Mouse (Mus musculus) heart, embryonic 12.5 days (tissue): ENCODE results near the gene Mical3. TPM values are rescaled to one million over a fixed set of nuclear protein-coding genes. Genes with fewer than 3 reads are reported as not detected.
"Not testable (repeated sequence)": the region's sequence is repeated elsewhere in the genome, so short reads cannot be mapped to it uniquely, and the experiment has no call there.

Experiments used
- ATAC-seq: fragments of 200-750 bp; cut with Nextera tagmentation; 2 replicates; pipeline ENCODE4 v1.8.0; 2017; ENCODE audit warnings: moderate TSS enrichment, moderate library complexity; ENCODE audit not compliant: insufficient number of reproducible peaks, low FRiP score
- H3K27ac ChIP-seq: fragments of 300-500 bp; sonication (generic); 2 replicates; pipeline ENCODE4 v1.5.1; 2016; ENCODE audit warnings: mild to moderate bottlenecking, moderate library complexity; ENCODE audit not compliant: poor library complexity, severe bottlenecking
- H3K27me3 ChIP-seq: fragments of 300-500 bp; sonication (generic); replicated peaks from 2 replicates; pipeline ENCODE4 v1.6.1; 2016; ENCODE audit warnings: mild to moderate bottlenecking, moderate library complexity
- H3K36me3 ChIP-seq: fragments of 300-500 bp; sonication (generic); 2 replicates; pipeline ENCODE4 v1.6.1; 2016; ENCODE audit warnings: mild to moderate bottlenecking, moderate library complexity
- H3K4me1 ChIP-seq: fragments of 300-500 bp; sonication (generic); replicated peaks from 2 replicates; pipeline ENCODE4 v1.6.1; 2016; ENCODE audit warnings: mild to moderate bottlenecking
- H3K4me2 ChIP-seq: fragments of 300-500 bp; sonication (generic); 2 replicates; pipeline ENCODE4 v1.6.1; 2016; ENCODE audit warnings: mild to moderate bottlenecking, moderate library complexity
- H3K4me3 ChIP-seq: fragments of 300-500 bp; sonication (generic); 2 replicates; pipeline ENCODE4 v1.5.1; 2016; ENCODE audit warnings: mild to moderate bottlenecking
- H3K9ac ChIP-seq: fragments of 300-500 bp; sonication (generic); 2 replicates; pipeline ENCODE4 v1.6.1; 2016; ENCODE audit warnings: mild to moderate bottlenecking, moderate library complexity
- H3K9me3 ChIP-seq: fragments of 300-500 bp; sonication (generic); replicated peaks from 2 replicates; pipeline ENCODE4 v1.6.1; 2016; ENCODE audit warnings: mild to moderate bottlenecking, moderate library complexity
- WGBS: fragments of 180-500 bp; shearing (Covaris S2); methylation state at CpG from one replicate; pipeline ENCODE4 v1.1.7; 2016; 5-methylcytosine and 5-hydroxymethylcytosine counted together
- polyA plus RNA-seq: library from polyadenylated mRNA; unstranded; fragments of >200 nt; fragmentation: Nextera tagmentation; extraction: Ambion mirVana; gene quantifications from 2 replicates; pipeline ENCODE4 v1.2.1, GENCODE M21; 2016

Mical3 gene
- polyA plus RNA-seq, 1 experiment from 2014 or later, result 37.4 TPM

DNA sequence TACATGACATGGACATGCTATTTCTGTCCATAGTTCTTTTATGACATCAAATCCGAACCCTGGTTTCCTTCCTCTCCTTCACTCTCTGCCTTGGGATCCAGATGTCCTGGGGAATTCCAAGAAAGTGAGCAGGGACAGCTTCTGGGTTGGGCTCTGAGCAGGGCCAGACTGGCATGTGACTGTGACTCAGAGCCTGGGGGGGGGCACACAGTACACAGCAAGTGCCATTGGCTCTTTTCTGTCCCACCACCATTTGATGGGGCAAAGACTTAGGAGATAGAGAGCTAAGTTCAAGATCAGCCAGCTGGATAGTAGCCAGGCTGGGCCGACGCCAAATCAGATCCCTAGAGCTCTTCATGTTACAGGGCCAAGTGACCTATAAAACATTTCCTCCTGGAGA is 203.0 kb downstream of the Mical3 start:
- Histone ChIP-seq H3K27me3 (no peaks in the 10 kb centered on the region), H3K27ac (no peak overlapping the region), H3K36me3 (peaks cover 32% of the 10 kb centered on the region), H3K9ac (no peak overlapping the region), H3K9me3 (no peaks in the 10 kb centered on the region), H3K4me3 (no peak overlapping the region), H3K4me1 (peaks cover 10% of the 10 kb centered on the region), H3K4me2 (no peak overlapping the region)
- WGBS, result 77% methylated on average over 3 of the region's 3 CpGs
- no peak for ATAC-seq

GRCm38 (mm10) chr6:120926880-120927279 is 203.9 kb downstream of the Mical3 start:
- Histone ChIP-seq H3K4me3 (no peak overlapping the region), H3K36me3 (peaks cover 23% of the 10 kb centered on the region), H3K9ac (no peak overlapping the region), H3K4me2 (no peak overlapping the region), H3K4me1 (peaks cover 3% of the 10 kb centered on the region; the same call in 1 of the 2 replicates), H3K27me3 (no peaks in the 10 kb centered on the region), H3K27ac (no peak overlapping the region), H3K9me3 (peaks cover under 1% of the 10 kb centered on the region; the same call in 1 of the 2 replicates)
- WGBS, result 48% methylated on average over 2 of the region's 2 CpGs
- ATAC-seq, result no peak

DNA sequence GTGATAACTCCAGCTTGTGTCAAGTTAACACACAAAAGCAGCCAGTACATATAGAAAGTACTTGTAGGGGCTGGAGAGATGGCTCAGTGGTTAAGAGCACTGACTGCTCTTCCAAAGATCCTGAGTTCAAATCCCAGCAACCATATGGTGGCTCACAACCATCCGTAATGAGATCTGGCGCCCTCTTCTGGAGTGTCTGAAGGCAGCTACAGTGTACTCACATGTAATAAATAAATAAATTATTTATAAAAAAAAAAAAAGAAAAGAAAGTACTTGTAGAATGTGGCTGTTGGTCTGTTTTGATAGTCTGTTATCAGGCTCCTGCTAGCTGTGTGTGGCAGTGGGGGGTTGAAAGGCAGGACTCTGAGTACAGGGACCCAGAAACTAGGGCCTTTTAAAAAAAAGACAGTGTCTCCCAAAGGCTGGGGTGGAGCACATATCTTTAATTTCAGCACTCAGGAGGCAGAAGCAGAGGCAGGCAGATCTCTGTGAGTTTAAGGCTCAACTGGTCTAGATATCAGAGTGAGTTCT is 205.9 kb downstream of the Mical3 start:
- 67% methylated on average over 2 of the region's 2 CpGs for WGBS
- not testable (repeated sequence) for H3K27me3 ChIP-seq, ATAC-seq

GRCm38 (mm10) chr6:120917975-120918374 is 212.8 kb downstream of the Mical3 start:
- no peak overlapping the region for H3K27ac ChIP-seq
- ATAC-seq, result no peak
- 48% methylated on average over 3 of the region's 3 CpGs for WGBS

More for the DNA sequence above, 205.9 kb downstream of the Mical3 start:
- H3K27ac ChIP-seq, H3K36me3 ChIP-seq, H3K4me2 ChIP-seq, H3K9me3 ChIP-seq, H3K9ac ChIP-seq, H3K4me1 ChIP-seq, H3K4me3 ChIP-seq: not testable (repeated sequence)

GRCm38 (mm10) chr6:120916972-120917881 is 213.6 kb downstream of the Mical3 start:
- H3K4me3 ChIP-seq, result peak overlapping the region; percentile 71
- H3K4me1 ChIP-seq, result peaks cover 18% of the 10 kb centered on the region
- not testable (repeated sequence) for H3K27ac ChIP-seq, H3K36me3 ChIP-seq, H3K9me3 ChIP-seq, H3K9ac ChIP-seq, H3K27me3 ChIP-seq
- H3K4me2 ChIP-seq, result peak overlapping the region; percentile 86
- ATAC-seq, result peak; percentile 11; the same call in 1 of the 2 replicates
- WGBS, result 22% methylated on average over 11 of the region's 14 CpGs

More at GRCm38 (mm10) chr6:120917975-120918374, 212.8 kb downstream of the Mical3 start:
- Histone ChIP-seq H3K4me1 (peaks cover 14% of the 10 kb centered on the region), H3K36me3 (no peaks in the 10 kb centered on the region), H3K9me3 (peaks cover 6% of the 10 kb centered on the region), H3K27me3 (no peaks in the 10 kb centered on the region), H3K4me3 (no peak overlapping the region), H3K4me2 (no peak overlapping the region), H3K9ac (no peak overlapping the region)

DNA sequence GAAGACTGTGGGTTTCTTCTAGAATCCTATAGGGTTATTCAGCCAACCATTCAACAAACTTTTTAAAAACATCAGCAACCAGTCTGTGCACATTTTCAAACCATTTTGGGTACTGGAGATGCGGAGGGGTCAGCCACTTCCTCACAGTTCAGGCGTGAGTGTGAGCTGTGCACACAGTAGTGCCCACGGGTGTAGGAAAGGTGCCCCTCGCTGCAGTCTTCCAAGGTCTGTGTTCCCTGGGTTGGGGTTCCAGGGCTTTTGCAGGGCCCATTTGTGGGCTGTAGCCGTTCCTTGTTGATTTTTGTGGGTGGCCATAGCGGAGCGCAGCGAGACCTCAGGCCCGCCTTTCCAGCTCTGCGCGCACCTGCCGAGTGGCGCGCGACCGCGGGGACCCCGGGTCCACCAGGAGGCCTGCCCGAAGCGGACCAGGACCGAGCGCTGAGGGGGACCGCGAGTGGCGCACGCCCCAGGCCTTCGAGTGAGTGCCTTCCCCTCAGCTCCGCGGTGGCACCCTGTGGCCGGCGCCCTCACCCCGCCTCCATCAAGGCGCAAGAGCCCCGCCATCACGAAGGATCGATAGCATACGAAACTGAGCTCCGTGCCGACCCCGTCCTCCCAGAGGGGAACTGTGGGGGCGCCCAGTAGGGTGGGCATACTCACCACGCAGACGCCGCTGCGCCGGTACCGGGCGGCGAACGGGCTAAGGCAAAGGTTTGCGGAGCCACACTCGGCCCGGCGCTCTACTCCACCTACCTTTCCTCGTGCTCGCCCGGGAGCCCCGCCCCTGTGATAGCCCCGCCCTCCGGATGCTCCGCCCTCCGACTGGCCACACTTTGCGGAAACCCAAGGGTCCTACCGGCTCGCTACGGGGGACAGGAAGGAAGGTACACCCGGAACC is 214.5 kb downstream of the Mical3 start, which contains the start of gene Bid:
Gene Bid (minus strand): TSS at position 780 of the 898 bp plus-strand sequence.
- Histone ChIP-seq H3K4me1 (peaks cover 27% of the 10 kb centered on the region), H3K9ac (peak within 1 kb of the TSS; percentile 72), H3K27ac (no peak within 1 kb of the TSS), H3K4me2 (peak within 1 kb of the TSS; percentile 86), H3K36me3 (no peaks in the 10 kb centered on the region), H3K9me3 (no peaks in the 10 kb centered on the region; the same call in 1 of the 2 replicates), H3K4me3 (peak within 1 kb of the TSS; percentile 71), H3K27me3 (no peaks in the 10 kb centered on the region)
- ATAC-seq, result peak; percentile 93
- under 1% methylated on average over 67 of the region's 67 CpGs for WGBS

DNA sequence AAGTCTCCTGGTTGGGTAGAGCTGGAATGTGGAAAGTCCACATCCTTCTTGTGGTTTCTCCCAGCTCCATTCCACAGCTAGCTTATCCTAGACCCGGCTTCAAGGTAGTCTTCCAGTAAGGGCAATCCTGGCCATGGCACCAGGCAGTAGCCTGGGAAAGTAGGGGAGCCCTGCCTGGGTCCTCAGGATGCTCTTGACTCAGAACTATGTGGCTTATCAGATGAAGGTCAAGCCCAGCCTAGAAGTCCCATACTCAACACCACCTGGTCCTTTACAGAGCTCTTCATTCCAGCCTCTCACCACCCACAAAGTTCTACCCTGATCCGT is 215.2 kb downstream of the Mical3 start:
- Histone ChIP-seq H3K9me3 (no peaks in the 10 kb centered on the region), H3K9ac (no peak overlapping the region), H3K27ac (no peak overlapping the region), H3K4me3 (no peak overlapping the region), H3K27me3 (no peaks in the 10 kb centered on the region), H3K36me3 (no peaks in the 10 kb centered on the region), H3K4me2 (0 out of 2 replicates have a peak overlapping the region, but pooled peaks have one; percentile 86), H3K4me1 (peaks cover 29% of the 10 kb centered on the region)
- ATAC-seq, result no peak
- 39% methylated on average over 2 of the region's 2 CpGs for WGBS

- Histone ChIP-seq H3K36me3 (no peaks in the 10 kb centered on the region), H3K4me1 (peaks cover 29% of the 10 kb centered on the region), H3K9ac (no peak overlapping the region), H3K27ac (no peak overlapping the region), H3K27me3 (no peaks in the 10 kb centered on the region), H3K4me2 (0 out of 2 replicates have a peak overlapping the region, but pooled peaks have one; percentile 9), H3K9me3 (no peaks in the 10 kb centered on the region), H3K4me3 (no peak overlapping the region)
- WGBS, result 39% methylated on average over 9 of the region's 9 CpGs
- no peak for ATAC-seq
Observed at GRCm38 (mm10) chr6:120914911-120915648, 215.7 kb downstream of the Mical3 start.

- no peak overlapping the region for H3K9ac ChIP-seq
Observed at GRCm38 (mm10) chr6:120914533-120914910, 216.3 kb downstream of the Mical3 start.

DNA sequence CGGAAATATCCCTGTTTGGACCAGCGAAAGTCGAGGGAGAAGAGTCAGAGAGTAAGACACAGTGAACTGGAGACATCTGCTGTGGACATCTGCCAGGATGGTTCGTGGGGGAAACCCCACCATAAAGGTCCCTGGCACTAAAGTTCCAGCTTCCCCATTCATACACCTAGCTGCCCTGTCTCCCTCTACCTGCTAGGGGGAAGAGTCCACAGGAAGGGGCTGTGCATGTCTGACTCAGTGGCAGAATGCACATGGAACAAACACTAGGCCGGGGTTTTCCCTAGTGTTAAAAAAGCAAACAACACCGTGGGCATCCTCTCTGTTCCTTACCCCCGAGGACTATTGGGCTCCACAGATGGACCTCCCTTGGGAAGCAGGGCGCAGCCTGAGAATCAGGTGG is 217.0 kb downstream of the Mical3 start:
- WGBS, result 83% methylated on average over 8 of the region's 8 CpGs
- ATAC-seq, result no peak
- H3K4me1 ChIP-seq, result peaks cover 29% of the 10 kb centered on the region
- H3K27me3 ChIP-seq, result no peaks in the 10 kb centered on the region
- no peak overlapping the region for H3K27ac ChIP-seq
- H3K4me2 ChIP-seq, result no peak overlapping the region
- no peak overlapping the region for H3K4me3 ChIP-seq
- no peaks in the 10 kb centered on the region for H3K36me3 ChIP-seq
- H3K9me3 ChIP-seq, result no peaks in the 10 kb centered on the region
- H3K9ac ChIP-seq, result no peak overlapping the region

More at GRCm38 (mm10) chr6:120914533-120914910, 216.3 kb downstream of the Mical3 start:
- no peak for ATAC-seq
- Histone ChIP-seq H3K4me3 (no peak overlapping the region), H3K27ac (no peak overlapping the region), H3K4me2 (no peak overlapping the region), H3K27me3 (no peaks in the 10 kb centered on the region), H3K9me3 (no peaks in the 10 kb centered on the region), H3K36me3 (no peaks in the 10 kb centered on the region), H3K4me1 (peaks cover 29% of the 10 kb centered on the region)
- WGBS, result 68% methylated on average over 4 of the region's 4 CpGs
